Mouse (Mus musculus): ENCODE results near the gene Dag1. TPM values are rescaled to one million over a fixed set of nuclear protein-coding genes. Genes with fewer than 3 reads are reported as not detected.

The Dag1 gene
- polyA plus RNA-seq, 1 experiment from 2014 or later, result 76.7 TPM

- Histone ChIP-seq H3K9me3 (ENCODE audit: control insufficient read depth, low read length) (no peaks in the 10 kb centered on the region), H3K4me1 (replicated peaks; ENCODE audit: control insufficient read depth, insufficient read depth, low read length) (peaks cover 21% of the 10 kb centered on the region)
Observed at GRCm38 (mm10) chr9:108185786-108186185, 78.0 kb downstream of the Dag1 start.

GRCm38 (mm10) chr9:108183531-108183994 lies 80.2 kb downstream of the Dag1 start:
- peaks cover 10% of the 10 kb centered on the region for H3K4me1 ChIP-seq (replicated peaks; ENCODE audit: control insufficient read depth, insufficient read depth, low read length)
- H3K9me3 ChIP-seq (ENCODE audit: control insufficient read depth, low read length), result no peaks in the 10 kb centered on the region
- H3K4me2 ChIP-seq (replicated peaks), result no peak overlapping the region
- H3K9ac ChIP-seq, result no peak overlapping the region
- 92% methylated on average over 19 of the region's 19 CpGs for WGBS
- H3K36me3 ChIP-seq (replicated peaks; ENCODE audit: control insufficient read depth, insufficient read depth), result peaks cover 15% of the 10 kb centered on the region
- H3K27me3 ChIP-seq (ENCODE audit: control insufficient read depth, insufficient read depth, low read length), result no peaks in the 10 kb centered on the region
- no peak overlapping the region for H3K27ac ChIP-seq
- no peak overlapping the region for H3K4me3 ChIP-seq (replicated peaks; ENCODE audit: low read length)
- DNase-seq (ENCODE audit: low spot score) (no peak), ATAC-seq (ENCODE audit: low FRiP score) (no peak)

More at GRCm38 (mm10) chr9:108185786-108186185, 78.0 kb downstream of the Dag1 start:
- no peak overlapping the region for H3K27ac ChIP-seq
- H3K4me3 ChIP-seq (replicated peaks; ENCODE audit: low read length), result no peak overlapping the region
- DNase-seq (ENCODE audit: low spot score) (no peak), ATAC-seq (ENCODE audit: low FRiP score) (no peak)
- no peaks in the 10 kb centered on the region for H3K27me3 ChIP-seq (ENCODE audit: control insufficient read depth, insufficient read depth, low read length)
- H3K4me2 ChIP-seq (replicated peaks), result no peak overlapping the region
- H3K9ac ChIP-seq, result no peak overlapping the region
- WGBS, result 88% methylated on average over 8 of the region's 8 CpGs
- peaks cover 15% of the 10 kb centered on the region for H3K36me3 ChIP-seq (replicated peaks; ENCODE audit: control insufficient read depth, insufficient read depth)

- H3K9me3 ChIP-seq (ENCODE audit: control insufficient read depth, low read length), result no peaks in the 10 kb centered on the region
- H3K9ac ChIP-seq, result no peak overlapping the region
- 77% methylated on average over 11 of the region's 11 CpGs for WGBS
Observed at GRCm38 (mm10) chr9:108182806-108183506, 80.8 kb downstream of the Dag1 start.

GRCm38 (mm10) chr9:108178391-108178790 lies 85.4 kb downstream of the Dag1 start:
- no peaks in the 10 kb centered on the region for H3K27me3 ChIP-seq (ENCODE audit: control insufficient read depth, insufficient read depth, low read length)
- WGBS, result 87% methylated on average over 5 of the region's 5 CpGs
- DNase-seq (ENCODE audit: low spot score) (no peak), ATAC-seq (ENCODE audit: low FRiP score) (no peak)
- H3K9me3 ChIP-seq (ENCODE audit: control insufficient read depth, low read length), result no peaks in the 10 kb centered on the region
- no peak overlapping the region for H3K4me2 ChIP-seq (replicated peaks)
- no peaks in the 10 kb centered on the region; the same call in 1 of the 2 replicates for H3K4me1 ChIP-seq (replicated peaks; ENCODE audit: control insufficient read depth, insufficient read depth, low read length)
- H3K27ac ChIP-seq, result no peak overlapping the region
- no peaks in the 10 kb centered on the region for H3K36me3 ChIP-seq (replicated peaks; ENCODE audit: control insufficient read depth, insufficient read depth)
- H3K9ac ChIP-seq, result no peak overlapping the region
- no peak overlapping the region for H3K4me3 ChIP-seq (replicated peaks; ENCODE audit: low read length)

More at GRCm38 (mm10) chr9:108182806-108183506, 80.8 kb downstream of the Dag1 start:
- Histone ChIP-seq H3K4me1 (replicated peaks; ENCODE audit: control insufficient read depth, insufficient read depth, low read length) (peaks cover 4% of the 10 kb centered on the region; the same call in 1 of the 2 replicates), H3K27me3 (ENCODE audit: control insufficient read depth, insufficient read depth, low read length) (no peaks in the 10 kb centered on the region), H3K4me3 (replicated peaks; ENCODE audit: low read length) (no peak overlapping the region), H3K4me2 (replicated peaks) (no peak overlapping the region), H3K36me3 (replicated peaks; ENCODE audit: control insufficient read depth, insufficient read depth) (peaks cover 14% of the 10 kb centered on the region), H3K27ac (no peak overlapping the region)
- no peak for DNase-seq (ENCODE audit: low spot score)
- ATAC-seq (ENCODE audit: low FRiP score), result no peak

GRCm38 (mm10) chr9:108175116-108175838 lies 88.5 kb downstream of the Dag1 start:
- H3K27ac ChIP-seq, result no peak overlapping the region
- ATAC-seq (ENCODE audit: low FRiP score), result no peak

GRCm38 (mm10) chr9:108172777-108173350 lies 90.9 kb downstream of the Dag1 start:
- Histone ChIP-seq H3K27ac (no peak overlapping the region), H3K36me3 (replicated peaks; ENCODE audit: control insufficient read depth, insufficient read depth) (no peaks in the 10 kb centered on the region; the same call in 1 of the 2 replicates), H3K27me3 (ENCODE audit: control insufficient read depth, insufficient read depth, low read length) (no peaks in the 10 kb centered on the region), H3K4me2 (replicated peaks) (no peak overlapping the region), H3K4me1 (replicated peaks; ENCODE audit: control insufficient read depth, insufficient read depth, low read length) (peaks cover 4% of the 10 kb centered on the region; the same call in 1 of the 2 replicates), H3K9me3 (ENCODE audit: control insufficient read depth, low read length) (0 out of 2 replicates have a peak, but pooled peaks cover 4% of the 10 kb centered on the region), H3K9ac (no peak overlapping the region), H3K4me3 (replicated peaks; ENCODE audit: low read length) (no peak overlapping the region)
- WGBS, result 83% methylated on average over 5 of the region's 5 CpGs
- ATAC-seq (ENCODE audit: low FRiP score) (no peak), DNase-seq (ENCODE audit: low spot score) (no peak)

More at GRCm38 (mm10) chr9:108175116-108175838, 88.5 kb downstream of the Dag1 start:
- H3K27me3 ChIP-seq (ENCODE audit: control insufficient read depth, insufficient read depth, low read length), result no peaks in the 10 kb centered on the region
- no peaks in the 10 kb centered on the region for H3K36me3 ChIP-seq (replicated peaks; ENCODE audit: control insufficient read depth, insufficient read depth)
- no peak overlapping the region for H3K4me2 ChIP-seq (replicated peaks)
- no peak overlapping the region for H3K4me3 ChIP-seq (replicated peaks; ENCODE audit: low read length)
- no peaks in the 10 kb centered on the region for H3K9me3 ChIP-seq (ENCODE audit: control insufficient read depth, low read length)
- WGBS, result 73% methylated on average over 19 of the region's 19 CpGs
- H3K4me1 ChIP-seq (replicated peaks; ENCODE audit: control insufficient read depth, insufficient read depth, low read length), result peaks cover 4% of the 10 kb centered on the region; the same call in 1 of the 2 replicates
- no peak for DNase-seq (ENCODE audit: low spot score)
- H3K9ac ChIP-seq, result no peak overlapping the region

GRCm38 (mm10) chr9:108169751-108170150 lies 94.0 kb downstream of the Dag1 start:
- no peaks in the 10 kb centered on the region; the same call in 1 of the 2 replicates for H3K36me3 ChIP-seq (replicated peaks; ENCODE audit: control insufficient read depth, insufficient read depth)
- H3K4me3 ChIP-seq (replicated peaks; ENCODE audit: low read length), result no peak overlapping the region
- DNase-seq (ENCODE audit: low spot score), result no peak
- H3K9ac ChIP-seq, result no peak overlapping the region
- 0 out of 2 replicates have a peak, but pooled peaks cover 4% of the 10 kb centered on the region for H3K4me1 ChIP-seq (replicated peaks; ENCODE audit: control insufficient read depth, insufficient read depth, low read length)
- WGBS, result 81% methylated on average over 10 of the region's 10 CpGs
- 0 out of 2 replicates have a peak, but pooled peaks cover 4% of the 10 kb centered on the region for H3K9me3 ChIP-seq (ENCODE audit: control insufficient read depth, low read length)
- H3K4me2 ChIP-seq (replicated peaks), result no peak overlapping the region
- no peaks in the 10 kb centered on the region for H3K27me3 ChIP-seq (ENCODE audit: control insufficient read depth, insufficient read depth, low read length)
- H3K27ac ChIP-seq, result no peak overlapping the region
- no peak for ATAC-seq (ENCODE audit: low FRiP score)

- ATAC-seq (ENCODE audit: low FRiP score), result no peak
- Histone ChIP-seq H3K36me3 (replicated peaks; ENCODE audit: control insufficient read depth, insufficient read depth) (no peaks in the 10 kb centered on the region; the same call in none of the 2 replicates), H3K27ac (no peak overlapping the region), H3K27me3 (ENCODE audit: control insufficient read depth, insufficient read depth, low read length) (no peaks in the 10 kb centered on the region), H3K4me1 (replicated peaks; ENCODE audit: control insufficient read depth, insufficient read depth, low read length) (no peaks in the 10 kb centered on the region), H3K9ac (no peak overlapping the region), H3K9me3 (ENCODE audit: control insufficient read depth, low read length) (0 out of 2 replicates have a peak, but pooled peaks cover 4% of the 10 kb centered on the region), H3K4me3 (replicated peaks; ENCODE audit: low read length) (no peak overlapping the region), H3K4me2 (replicated peaks) (no peak overlapping the region)
- 42% methylated on average over 8 of the region's 8 CpGs for WGBS
- no peak for DNase-seq (ENCODE audit: low spot score)
Observed at GRCm38 (mm10) chr9:108165143-108165542, 98.6 kb downstream of the Dag1 start.

Data from hindbrain, embryonic 14.5 days (tissue).